Mouse (Mus musculus): ENCODE data around the gene Vash2.

DNA sequence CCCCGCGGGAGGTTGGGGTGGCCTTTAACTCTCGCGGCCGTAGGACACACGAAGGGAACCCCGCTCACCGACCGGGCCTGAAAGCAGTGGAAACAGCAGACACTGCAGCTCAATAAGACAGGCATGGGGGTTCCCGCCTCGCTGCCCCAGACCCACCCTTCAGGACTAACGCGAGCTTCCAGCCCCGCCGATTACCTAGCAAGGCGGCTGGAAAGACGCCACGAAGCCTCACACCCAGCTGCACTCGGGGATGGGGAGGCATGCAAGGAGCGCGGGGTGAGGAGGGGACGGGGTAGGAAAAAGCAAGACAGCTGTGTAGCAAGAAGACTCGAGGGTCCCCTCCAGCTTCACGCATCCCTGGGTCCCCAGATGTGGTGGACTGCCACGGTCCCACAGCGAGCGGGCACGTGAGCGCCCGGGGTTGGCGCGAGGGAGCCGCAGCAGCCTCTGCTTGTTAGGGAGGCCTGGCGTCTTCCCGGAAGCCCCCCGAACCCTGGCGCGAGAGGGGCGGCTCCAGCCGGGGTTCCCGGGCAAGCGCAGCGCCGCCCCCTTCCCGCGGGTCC is 504 bp downstream of the Vash2 start:
- TF ChIP-seq TBP (conservative IDR thresholded peaks at IDR 0.05; ENCODE audit: low read depth, low read length) (no peak), POLR2AphosphoS2 (IDR thresholded peaks at IDR 0.05; ENCODE audit: low read depth, low read length) (no peak), POLR2A (IDR thresholded peaks at IDR 0.05; ENCODE audit: low read depth, low read length) (no peak)
